Mouse (Mus musculus): ENCODE data around the gene Rbfox3. TPM values are rescaled to one million over a fixed set of nuclear protein-coding genes. Genes with fewer than 3 reads are reported as not detected.

The Rbfox3 gene
- not detected for total RNA-seq (2023)

DNA sequence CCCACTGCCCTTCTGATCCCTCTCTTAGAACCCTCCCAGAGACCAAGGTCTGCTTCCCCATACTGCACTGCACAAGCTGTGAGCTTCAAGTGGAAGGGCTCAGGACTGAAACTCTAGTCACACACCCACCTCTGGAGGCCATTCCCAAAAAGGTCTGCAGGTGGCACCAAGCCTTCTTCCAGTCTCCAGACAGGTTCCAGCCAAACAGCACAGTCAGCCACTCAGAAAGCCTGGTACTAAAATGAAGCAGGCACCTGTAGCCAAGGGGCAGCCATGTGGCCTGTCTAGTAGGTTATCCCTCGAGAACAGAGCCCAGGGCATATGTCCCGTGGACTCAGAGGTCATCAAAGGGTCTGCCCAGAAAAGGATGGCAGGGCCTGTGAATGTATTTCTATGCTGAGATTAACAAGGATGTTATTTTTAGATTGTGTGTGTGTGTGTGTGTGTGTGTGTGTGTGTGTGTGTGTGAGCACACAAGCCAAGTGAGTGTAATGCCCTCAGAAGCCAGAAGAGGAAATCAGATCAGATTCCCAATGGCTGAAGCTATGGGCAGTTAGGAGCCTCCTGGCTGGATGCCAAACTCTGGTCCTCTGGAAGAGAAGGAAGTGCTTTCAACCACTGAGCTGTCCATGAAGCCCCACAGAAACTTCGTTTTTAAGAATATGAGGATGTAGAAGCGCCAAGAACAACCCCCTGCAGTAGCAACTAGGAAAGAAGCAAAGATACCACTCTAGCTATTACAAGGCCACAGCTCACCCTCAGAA lies at the start of gene Rbfox3:
Gene Rbfox3, minus strand, starts transcription at position 291 of the 764 bp plus-strand sequence.

GRCm38 (mm10) chr11:118476396-118477373 lies 434.7 kb downstream of the Rbfox3 start, which contains the start of gene Engase:
Engase (plus strand) TSS chr11:118476829.

Other genes with a start within 250 kb of the Rbfox3 start
- not detected for gene Enpp7, start 76.6 kb upstream of the Rbfox3 start, total RNA-seq (2023)
- 1 to 10 TPM; 6.4 to 7.5 TPM for gene Cbx2, start 111.4 kb upstream of the Rbfox3 start, total RNA-seq (2023)
- gene Cbx8, start 129.4 kb upstream of the Rbfox3 start, total RNA-seq (2023): 10 to 100 TPM; 14.2 to 16.6 TPM
- 10 to 100 TPM; 81.1 to 83.2 TPM for gene Cbx4, start 174.6 kb upstream of the Rbfox3 start, total RNA-seq (2023)

Data from B cell, adult 67 days (primary cell).